Mouse (Mus musculus): ENCODE results near the gene Psmd7. TPM values are rescaled to one million over a fixed set of nuclear protein-coding genes. Genes with fewer than 3 reads are reported as not detected.
A peak's percentile ranks its signal among the peaks of the same experiment; 100 is the strongest.

The Psmd7 gene
- polyA plus RNA-seq, 1 experiment from 2014 or later: 350 TPM

- H3K4me2 ChIP-seq (ENCODE audit: low read depth, low read length): no peak overlapping the region
- no peak overlapping the region for H3K9ac ChIP-seq (replicated peaks; ENCODE audit: low read length)
- ATAC-seq (replicated peaks; ENCODE audit: insufficient number of reproducible peaks, low FRiP score, low TSS enrichment, low read depth) (no peak), DNase-seq (ENCODE audit: low spot score) (no peak)
- H3K9me3 ChIP-seq (replicated peaks; ENCODE audit: control insufficient read depth, low read length): no peaks in the 10 kb centered on the region
- 90% methylated on average over 10 of the region's 11 CpGs for WGBS
- H3K4me3 ChIP-seq (ENCODE audit: low read depth, low read length): no peak overlapping the region
- no peaks in the 10 kb centered on the region; the same call in 1 of the 2 replicates for H3K4me1 ChIP-seq (ENCODE audit: control insufficient read depth, insufficient read depth, low read length)
- H3K27me3 ChIP-seq (ENCODE audit: control insufficient read depth, insufficient read depth, low read length): no peaks in the 10 kb centered on the region
- no peaks in the 10 kb centered on the region for H3K36me3 ChIP-seq (replicated peaks; ENCODE audit: control insufficient read depth, insufficient read depth, low read depth, low read length)
- H3K27ac ChIP-seq (replicated peaks; ENCODE audit: low read depth, low read length): peak overlapping the region; percentile 89
Measured at GRCm38 (mm10) chr8:107543714-107544113, 44.5 kb downstream of the Psmd7 start.

GRCm38 (mm10) chr8:107542151-107542550 is 46.1 kb downstream of the Psmd7 start:
- H3K27me3 ChIP-seq (ENCODE audit: control insufficient read depth, insufficient read depth, low read length): no peaks in the 10 kb centered on the region
- no peak overlapping the region for H3K27ac ChIP-seq (replicated peaks; ENCODE audit: low read depth, low read length)
- no peak for ATAC-seq (replicated peaks; ENCODE audit: insufficient number of reproducible peaks, low FRiP score, low TSS enrichment, low read depth)
- H3K9ac ChIP-seq (replicated peaks; ENCODE audit: low read length): no peak overlapping the region
- H3K4me1 ChIP-seq (ENCODE audit: control insufficient read depth, insufficient read depth, low read length): no peaks in the 10 kb centered on the region; the same call in 1 of the 2 replicates
- H3K4me2 ChIP-seq (ENCODE audit: low read depth, low read length): no peak overlapping the region
- 80% methylated on average over 3 of the region's 3 CpGs for WGBS
- no peaks in the 10 kb centered on the region for H3K9me3 ChIP-seq (replicated peaks; ENCODE audit: control insufficient read depth, low read length)
- H3K36me3 ChIP-seq (replicated peaks; ENCODE audit: control insufficient read depth, insufficient read depth, low read depth, low read length): no peaks in the 10 kb centered on the region
- no peak for DNase-seq (ENCODE audit: low spot score)
- H3K4me3 ChIP-seq (ENCODE audit: low read depth, low read length): no peak overlapping the region

GRCm38 (mm10) chr8:107541369-107541768 is 46.9 kb downstream of the Psmd7 start:
- no peak overlapping the region for H3K4me3 ChIP-seq (ENCODE audit: low read depth, low read length)
- no peak overlapping the region for H3K4me2 ChIP-seq (ENCODE audit: low read depth, low read length)
- 89% methylated on average over 4 of the region's 4 CpGs for WGBS
- no peak overlapping the region for H3K9ac ChIP-seq (replicated peaks; ENCODE audit: low read length)
- no peak overlapping the region for H3K27ac ChIP-seq (replicated peaks; ENCODE audit: low read depth, low read length)
- no peaks in the 10 kb centered on the region for H3K9me3 ChIP-seq (replicated peaks; ENCODE audit: control insufficient read depth, low read length)
- DNase-seq (ENCODE audit: low spot score): no peak
- no peaks in the 10 kb centered on the region for H3K27me3 ChIP-seq (ENCODE audit: control insufficient read depth, insufficient read depth, low read length)
- H3K36me3 ChIP-seq (replicated peaks; ENCODE audit: control insufficient read depth, insufficient read depth, low read depth, low read length): no peaks in the 10 kb centered on the region
- H3K4me1 ChIP-seq (ENCODE audit: control insufficient read depth, insufficient read depth, low read length): no peaks in the 10 kb centered on the region; the same call in 1 of the 2 replicates
- ATAC-seq (replicated peaks; ENCODE audit: insufficient number of reproducible peaks, low FRiP score, low TSS enrichment, low read depth): no peak

GRCm38 (mm10) chr8:107540623-107541022 is 47.6 kb downstream of the Psmd7 start:
- ATAC-seq (replicated peaks; ENCODE audit: insufficient number of reproducible peaks, low FRiP score, low TSS enrichment, low read depth) (no peak), DNase-seq (ENCODE audit: low spot score) (no peak)
- Histone ChIP-seq H3K9ac (replicated peaks; ENCODE audit: low read length) (no peak overlapping the region), H3K27me3 (ENCODE audit: control insufficient read depth, insufficient read depth, low read length) (no peaks in the 10 kb centered on the region), H3K9me3 (replicated peaks; ENCODE audit: control insufficient read depth, low read length) (no peaks in the 10 kb centered on the region), H3K4me1 (ENCODE audit: control insufficient read depth, insufficient read depth, low read length) (no peaks in the 10 kb centered on the region; the same call in 1 of the 2 replicates), H3K4me3 (ENCODE audit: low read depth, low read length) (no peak overlapping the region), H3K36me3 (replicated peaks; ENCODE audit: control insufficient read depth, insufficient read depth, low read depth, low read length) (no peaks in the 10 kb centered on the region), H3K4me2 (ENCODE audit: low read depth, low read length) (no peak overlapping the region), H3K27ac (replicated peaks; ENCODE audit: low read depth, low read length) (no peak overlapping the region)
- WGBS: 87% methylated on average over 12 of the region's 12 CpGs

DNA sequence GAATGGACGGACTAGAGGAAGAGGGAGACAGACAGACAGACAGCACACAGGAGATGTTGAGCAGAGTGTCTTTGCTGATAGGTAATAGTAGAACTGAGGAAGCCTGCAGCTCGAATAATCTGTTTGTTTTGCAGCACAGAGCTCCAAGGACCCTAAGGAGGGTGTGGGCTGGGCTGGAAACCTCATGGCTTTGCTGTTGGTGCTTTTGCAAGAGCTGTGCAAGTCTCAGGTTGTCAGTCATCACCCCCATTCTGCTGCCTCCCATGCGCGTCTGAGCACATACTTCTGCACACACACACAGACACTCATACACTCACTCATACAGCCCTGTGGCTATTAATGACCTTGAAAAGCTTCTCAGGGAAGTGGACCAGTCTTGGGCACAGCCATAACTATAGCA is 50.8 kb downstream of the Psmd7 start:
- no peak overlapping the region for H3K4me2 ChIP-seq (ENCODE audit: low read depth, low read length)
- H3K27me3 ChIP-seq (ENCODE audit: control insufficient read depth, insufficient read depth, low read length): no peaks in the 10 kb centered on the region
- no peak for DNase-seq (ENCODE audit: low spot score)
- 85% methylated on average over 4 of the region's 4 CpGs for WGBS
- no peaks in the 10 kb centered on the region for H3K9me3 ChIP-seq (replicated peaks; ENCODE audit: control insufficient read depth, low read length)
- H3K4me1 ChIP-seq (ENCODE audit: control insufficient read depth, insufficient read depth, low read length): no peaks in the 10 kb centered on the region
- H3K27ac ChIP-seq (replicated peaks; ENCODE audit: low read depth, low read length): no peak overlapping the region
- no peak overlapping the region for H3K9ac ChIP-seq (replicated peaks; ENCODE audit: low read length)
- ATAC-seq (replicated peaks; ENCODE audit: insufficient number of reproducible peaks, low FRiP score, low TSS enrichment, low read depth): no peak
- no peak overlapping the region for H3K4me3 ChIP-seq (ENCODE audit: low read depth, low read length)
- H3K36me3 ChIP-seq (replicated peaks; ENCODE audit: control insufficient read depth, insufficient read depth, low read depth, low read length): no peaks in the 10 kb centered on the region

MicroRNAs within 50 kb of the gene (microRNA counts, 519-probe panel; counts per million panel counts)
- microRNA mmu-miR-140: 4,412 counts per million, percentile 72 among the panel's probes with 10 or more counts

Small RNA genes lying within 50 kb of the gene (microRNA-seq; reads per million reads assigned to microRNA genes)
- gene Mir140 (ENCODE audit: borderline number of aligned reads): 9,016 reads per million, percentile 92 among the genes with 10 or more reads in this experiment

Other genes starting within 250 kb of the Psmd7 start
- 13.8 and 15.0 TPM in 2 replicates for gene Nqo1, start 185.3 kb downstream of the Psmd7 start, polyA plus RNA-seq (2014; fragmentation: Nextera tagmentation; extraction: Ambion mirVana)
- gene Nob1, start 163.4 kb downstream of the Psmd7 start, polyA plus RNA-seq (2014; fragmentation: Nextera tagmentation; extraction: Ambion mirVana): 81.9 and 82.4 TPM in 2 replicates
- 66.0 and 74.6 TPM in 2 replicates for gene Wwp2, start 152.1 kb downstream of the Psmd7 start, polyA plus RNA-seq (2014; fragmentation: Nextera tagmentation; extraction: Ambion mirVana)